Mouse (Mus musculus): ENCODE measurements around the gene Gm3633. TPM values are rescaled to one million over a fixed set of nuclear protein-coding genes. Genes with fewer than 3 reads are reported as not detected.
"Not testable (repeated sequence)": the region's sequence is repeated elsewhere in the genome, so short reads cannot be mapped to it uniquely, and the experiment has no call there.

Gm3633 gene
- polyA plus RNA-seq (2021): not detected

GRCm38 (mm10) chr14:42641817-42642216 lies at the start of gene Gm3633:
Gene Gm3633, minus strand, starts transcription at chr14:42641917.
- ATAC-seq; POLR2A ChIA-PET; H3K27me3 ChIP-seq; DNase-seq (ENCODE audit: low read depth, low spot score); CTCF ChIA-PET; in situ Hi-C loops (cut with MboI; ENCODE audit: low pct_unique_long_range_greater_than_20kb): not testable (repeated sequence)

- in situ Hi-C loops (cut with MboI; ENCODE audit: low pct_unique_long_range_greater_than_20kb); H3K27me3 ChIP-seq; CTCF ChIA-PET; POLR2A ChIA-PET; ATAC-seq; DNase-seq (ENCODE audit: low read depth, low spot score): not testable (repeated sequence)
Measured at GRCm38 (mm10) chr14:42655638-42656037, 13.9 kb upstream of the Gm3633 start, which contains the start of gene Gm10378. Gene Gm10378, plus strand, starts transcription at chr14:42655938.

- POLR2A ChIA-PET; in situ Hi-C loops (cut with MboI; ENCODE audit: low pct_unique_long_range_greater_than_20kb): not testable (repeated sequence)
Measured at GRCm38 (mm10) chr14:42599782-42600181, 41.9 kb downstream of the Gm3633 start, which contains the start of gene Gm17124. Gene Gm17124, minus strand, starts transcription at chr14:42599882.

More at GRCm38 (mm10) chr14:42599782-42600181, 41.9 kb downstream of the Gm3633 start, which contains the start of gene Gm17124:
- ATAC-seq; DNase-seq (ENCODE audit: low read depth, low spot score); H3K27me3 ChIP-seq; CTCF ChIA-PET: not testable (repeated sequence)

Other genes starting within 250 kb of the Gm3633 start
- not detected for gene Gm8005, start 202.2 kb downstream of the Gm3633 start, polyA plus RNA-seq (2021)
- gene Gm8011, start 178.0 kb downstream of the Gm3633 start, polyA plus RNA-seq (2021): not detected
- gene Gm8020, start 139.6 kb downstream of the Gm3633 start, polyA plus RNA-seq (2021): not detected
- not detected for gene Gm8024, start 117.6 kb downstream of the Gm3633 start, polyA plus RNA-seq (2021)
- gene Gm17124, start 42.0 kb downstream of the Gm3633 start, polyA plus RNA-seq (2021): not detected
- not detected for gene Gm10378, start 14.0 kb upstream of the Gm3633 start, polyA plus RNA-seq (2021)
- gene Gm3015, start 126.9 kb upstream of the Gm3633 start, polyA plus RNA-seq (2021): not detected
- not detected for gene Gm10377, start 156.1 kb upstream of the Gm3633 start, polyA plus RNA-seq (2021)
- not detected for gene Gm21977, start 211.6 kb upstream of the Gm3633 start, polyA plus RNA-seq (2021)